8 mouse cellular contexts compared by ENCODE assay signal in the genomic region with DNA sequence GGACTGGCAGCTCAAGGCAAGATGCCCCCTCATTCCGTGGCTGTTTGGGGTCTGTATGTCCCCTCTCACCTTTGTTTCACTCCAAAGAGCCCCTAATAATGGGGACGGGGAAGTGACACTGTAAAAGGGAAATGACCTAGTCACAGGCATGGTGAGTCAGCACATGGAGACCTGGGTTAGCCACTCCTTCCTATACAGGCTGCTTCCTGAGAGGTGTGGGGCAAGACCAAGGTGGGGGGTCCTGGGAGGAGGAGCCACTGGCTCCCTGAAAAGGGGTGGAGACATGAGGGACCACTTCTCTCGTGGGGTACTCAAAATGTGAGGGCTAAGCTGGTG. TPM values are rescaled to one million over a fixed set of nuclear protein-coding genes. Genes with fewer than 3 reads are reported as not detected.
A peak's percentile ranks its signal among the peaks of the same experiment; 100 is the strongest.
DNase-seq lines count a peak whose midpoint lies in the region; ATAC-seq and TF ChIP-seq lines count a peak whose summit lies in the region.

No protein-coding gene starts in this region.

- no peaks in the 10 kb centered on the region for H3K9me3 ChIP-seq in heart, embryonic 15.5 days (replicated peaks)
- H3K9me3 ChIP-seq in intestine, embryonic 14.5 days (ENCODE audit: control insufficient read depth, low read length) = no peaks in the 10 kb centered on the region
- no peaks in the 10 kb centered on the region for H3K9me3 ChIP-seq in midbrain, embryonic 16.5 days (replicated peaks; ENCODE audit: control insufficient read depth, low read length, poor library complexity, severe bottlenecking)

- TF ChIP-seq CTCF in bone marrow, adult 2 months (IDR thresholded peaks at IDR 0.05; ENCODE audit: control insufficient read depth, insufficient read depth, low read length) = no peak

- H3K4me1 ChIP-seq in heart, embryonic 15.5 days (replicated peaks) = peaks cover 56% of the 10 kb centered on the region
- peaks cover 6% of the 10 kb centered on the region for H3K4me1 ChIP-seq in bone marrow, adult 2 months (ENCODE audit: control insufficient read depth, insufficient read depth, low read length)
- H3K4me1 ChIP-seq in intestine, embryonic 14.5 days (replicated peaks; ENCODE audit: control insufficient read depth, insufficient read depth, low read length) = peaks cover 26% of the 10 kb centered on the region
- peaks cover 27% of the 10 kb centered on the region for H3K4me1 ChIP-seq in midbrain, embryonic 16.5 days (ENCODE audit: control insufficient read depth, insufficient read depth, low read length)

- TF ChIP-seq POLR2A in bone marrow, adult 2 months (IDR thresholded peaks at IDR 0.05; ENCODE audit: borderline replicate concordance, control insufficient read depth, low read depth, low read length) = no peak

- H3K9ac ChIP-seq in heart, embryonic 15.5 days = peak overlapping the region; percentile 96; the same call in 1 of the 2 replicates
- H3K9ac ChIP-seq in intestine, embryonic 14.5 days (ENCODE audit: low read length) = peak overlapping the region; percentile 23; the same call in 1 of the 2 replicates
- H3K9ac ChIP-seq in midbrain, embryonic 16.5 days (ENCODE audit: low read depth, low read length) = peak overlapping the region; percentile 3; the same call in 1 of the 2 replicates

- ATAC-seq in heart, embryonic 15.5 days (replicated peaks; ENCODE audit: insufficient number of reproducible peaks, insufficient read depth, low FRiP score, low read depth) = no peak
- peak; percentile 15 for ATAC-seq in intestine, embryonic 14.5 days (replicated peaks; ENCODE audit: low FRiP score, low TSS enrichment, low read depth)
- no peak for ATAC-seq in midbrain, embryonic 16.5 days
- no peak for ATAC-seq in frontal cortex, adult (ENCODE audit: low TSS enrichment)

- intact Hi-C loops in heart, postnatal 25 days (cut with DNase I) = no loop called here

- H3K4me3 ChIP-seq in heart, embryonic 15.5 days = peak overlapping the region; percentile 88; the same call in 1 of the 2 replicates
- peak overlapping the region; percentile 0 for H3K4me3 ChIP-seq in bone marrow, adult 2 months (replicated peaks; ENCODE audit: control insufficient read depth, low read depth, low read length)
- peak overlapping the region; percentile 8; the same call in 1 of the 2 replicates for H3K4me3 ChIP-seq in intestine, embryonic 14.5 days (ENCODE audit: low read depth, low read length)
- H3K4me3 ChIP-seq in midbrain, embryonic 16.5 days (ENCODE audit: low read depth, low read length) = no peak overlapping the region

- H3K27me3 ChIP-seq in heart, embryonic 15.5 days = peaks cover 16% of the 10 kb centered on the region
- H3K27me3 ChIP-seq in intestine, embryonic 14.5 days (replicated peaks; ENCODE audit: control insufficient read depth, insufficient read depth, low read length) = no peaks in the 10 kb centered on the region
- no peaks in the 10 kb centered on the region for H3K27me3 ChIP-seq in midbrain, embryonic 16.5 days (ENCODE audit: control insufficient read depth, insufficient read depth, low read depth, low read length)

- peak overlapping the region; percentile 97 for H3K27ac ChIP-seq in heart, embryonic 15.5 days
- H3K27ac ChIP-seq in bone marrow, adult 2 months (ENCODE audit: control insufficient read depth, insufficient read depth, low read depth, low read length, poor library complexity) = peak overlapping the region; percentile 78
- peak overlapping the region; percentile 85; the same call in 1 of the 2 replicates for H3K27ac ChIP-seq in intestine, embryonic 14.5 days (ENCODE audit: low read depth)
- peak overlapping the region; percentile 42 for H3K27ac ChIP-seq in midbrain, embryonic 16.5 days (ENCODE audit: low read length)

- no peak for DNase-seq in heart, postnatal 25 days (ENCODE audit: low spot score)
- no peak for DNase-seq in intestine, embryonic 14.5 days (ENCODE audit: low spot score)
- no peak for DNase-seq in frontal cortex, postnatal 14 days (ENCODE audit: low spot score in 2 of 2)
- DNase-seq in cerebellum, adult 9-10 months = no peak

- peak overlapping the region; percentile 90 for H3K4me2 ChIP-seq in heart, embryonic 15.5 days
- H3K4me2 ChIP-seq in intestine, embryonic 14.5 days (ENCODE audit: low read length) = peak overlapping the region; percentile 83
- H3K4me2 ChIP-seq in midbrain, embryonic 16.5 days (ENCODE audit: low read length) = no peak overlapping the region

- WGBS in heart, embryonic 15.5 days = 29% methylated on average over 3 of the region's 3 CpGs
- WGBS in bone marrow, adult 2 months = 14% methylated on average over 3 of the region's 3 CpGs
- 30% methylated on average over 3 of the region's 3 CpGs for WGBS in intestine, embryonic 14.5 days
- WGBS in midbrain, embryonic 16.5 days = 34% methylated on average over 3 of the region's 3 CpGs

- H3K36me3 ChIP-seq in heart, embryonic 15.5 days = peaks cover 42% of the 10 kb centered on the region
- peaks cover 51% of the 10 kb centered on the region for H3K36me3 ChIP-seq in intestine, embryonic 14.5 days (ENCODE audit: control insufficient read depth, insufficient read depth, low read length)
- peaks cover 30% of the 10 kb centered on the region for H3K36me3 ChIP-seq in midbrain, embryonic 16.5 days (ENCODE audit: control insufficient read depth, insufficient read depth, low read length)

RNA-seq across cellular contexts. Expression of a gene that starts 3.2 kb away (rescaled TPM):
- 221 and 251 TPM in 2 replicates for polyA plus RNA-seq in heart, embryonic 15.5 days (2015; fragmentation: Nextera tagmentation; extraction: Ambion mirVana)
- 10 to 100 TPM; 65.2 to 67.7 TPM for total RNA-seq in heart, postnatal 25 days (2021)
- 21.9 and 89.6 TPM in 2 replicates for polyA plus RNA-seq in bone marrow, adult 2 months (2011; ENCODE audit: insufficient read depth, insufficient read length, low replicate concordance, missing spikeins)
- polyA plus RNA-seq in intestine, embryonic 14.5 days (2014; fragmentation: Nextera tagmentation; extraction: Ambion mirVana) = 253 and 260 TPM in 2 replicates
- polyA plus RNA-seq in midbrain, embryonic 16.5 days (2015; fragmentation: Nextera tagmentation; extraction: Ambion mirVana) = 156 and 158 TPM in 2 replicates

RNA-seq across cellular contexts. Expression of a gene that starts 18.8 kb away (rescaled TPM):
- 1.3 and 3.0 TPM in 2 replicates for polyA plus RNA-seq in heart, embryonic 15.5 days (2015; fragmentation: Nextera tagmentation; extraction: Ambion mirVana)
- total RNA-seq in heart, postnatal 25 days (2021) = 1 to 10 TPM; 2.2 to 2.3 TPM
- 80.8 and 191 TPM in 2 replicates for polyA plus RNA-seq in bone marrow, adult 2 months (2011; ENCODE audit: insufficient read depth, insufficient read length, low replicate concordance, missing spikeins)
- 1.9 and 2.5 TPM in 2 replicates for polyA plus RNA-seq in intestine, embryonic 14.5 days (2014; fragmentation: Nextera tagmentation; extraction: Ambion mirVana)
- 5.1 and 5.6 TPM in 2 replicates for polyA plus RNA-seq in midbrain, embryonic 16.5 days (2015; fragmentation: Nextera tagmentation; extraction: Ambion mirVana)

RNA-seq across cellular contexts. Expression of a gene that starts 22.4 kb away (rescaled TPM):
- 60.1 and 77.2 TPM in 2 replicates for polyA plus RNA-seq in heart, embryonic 15.5 days (2015; fragmentation: Nextera tagmentation; extraction: Ambion mirVana)
- total RNA-seq in heart, postnatal 25 days (2021) = 10 to 100 TPM; 10.6 to 10.8 TPM
- 2.2 and 3.5 TPM in 2 replicates for polyA plus RNA-seq in bone marrow, adult 2 months (2011; ENCODE audit: insufficient read depth, insufficient read length, low replicate concordance, missing spikeins)
- polyA plus RNA-seq in intestine, embryonic 14.5 days (2014; fragmentation: Nextera tagmentation; extraction: Ambion mirVana) = 120 and 134 TPM in 2 replicates
- 617 and 675 TPM in 2 replicates for polyA plus RNA-seq in midbrain, embryonic 16.5 days (2015; fragmentation: Nextera tagmentation; extraction: Ambion mirVana)

RNA-seq across cellular contexts. Expression of a gene that starts 26.2 kb away (rescaled TPM):
- polyA plus RNA-seq in heart, embryonic 15.5 days (2015; fragmentation: Nextera tagmentation; extraction: Ambion mirVana) = 23.6 and 34.7 TPM in 2 replicates
- 10 to 100 TPM; 13.1 to 13.2 TPM for total RNA-seq in heart, postnatal 25 days (2021)
- polyA plus RNA-seq in bone marrow, adult 2 months (2011; ENCODE audit: insufficient read depth, insufficient read length, low replicate concordance, missing spikeins) = 21.4 and 40.3 TPM in 2 replicates
- 63.9 and 73.1 TPM in 2 replicates for polyA plus RNA-seq in intestine, embryonic 14.5 days (2014; fragmentation: Nextera tagmentation; extraction: Ambion mirVana)
- polyA plus RNA-seq in midbrain, embryonic 16.5 days (2015; fragmentation: Nextera tagmentation; extraction: Ambion mirVana) = 57.0 and 58.1 TPM in 2 replicates

RNA-seq across cellular contexts. Expression of a gene that starts 46.2 kb away (rescaled TPM):
- polyA plus RNA-seq in heart, embryonic 15.5 days (2015; fragmentation: Nextera tagmentation; extraction: Ambion mirVana) = 0.18 and 0.30 TPM in 2 replicates
- 1 to 10 TPM in 1 of 2 experiments, under 1 TPM in 1; 0.56 to 1.2 TPM for total RNA-seq in heart, postnatal 25 days (2021)
- 3.1 and 4.1 TPM in 2 replicates for polyA plus RNA-seq in bone marrow, adult 2 months (2011; ENCODE audit: insufficient read depth, insufficient read length, low replicate concordance, missing spikeins)
- polyA plus RNA-seq in intestine, embryonic 14.5 days (2014; fragmentation: Nextera tagmentation; extraction: Ambion mirVana) = 0.55 and 0.70 TPM in 2 replicates
- polyA plus RNA-seq in midbrain, embryonic 16.5 days (2015; fragmentation: Nextera tagmentation; extraction: Ambion mirVana) = 5.0 and 5.6 TPM in 2 replicates

Comparison
In these comparisons a context has a peak if more than half of its experiments do, and no peak if none do; other contexts are left out.
1. H3K27ac ChIP-seq: peak in every context shown above with its lines; median percentile 97 in heart, embryonic 15.5 days; 85 in intestine, embryonic 14.5 days; 78 in bone marrow, adult 2 months; 42 in midbrain, embryonic 16.5 days.
2. H3K9ac ChIP-seq: peak in every context shown above with its lines; median percentile 96 in heart, embryonic 15.5 days; 23 in intestine, embryonic 14.5 days; 3 in midbrain, embryonic 16.5 days.
3. RNA of a gene that starts 18.8 kb away (polyA plus RNA-seq): 80.8 to 191 TPM in bone marrow, adult 2 months; 5.1 to 5.6 TPM in midbrain, embryonic 16.5 days, 1.9 to 2.5 TPM in intestine, embryonic 14.5 days and 1.3 to 3.0 TPM in heart, embryonic 15.5 days; every median in the first group is over 10 times any median in the second.
4. RNA of a gene that starts 22.4 kb away (polyA plus RNA-seq): 617 to 675 TPM in midbrain, embryonic 16.5 days, 120 to 134 TPM in intestine, embryonic 14.5 days and 60.1 to 77.2 TPM in heart, embryonic 15.5 days; 2.2 to 3.5 TPM in bone marrow, adult 2 months; every median in the first group is over 10 times any median in the second.